Mouse (Mus musculus) brain, embryonic 14.5 days (tissue): ENCODE measurements around the gene Kmt2e.

Experiments used
- CTCF ChIP-seq: fragments of 200-500 bp; IDR thresholded peaks from 2 replicates; pipeline ENCODE4 v1.5.1; 2012; ENCODE audit warnings: inconsistent platforms, mild to moderate bottlenecking, moderate library complexity, borderline replicate concordance; ENCODE audit not compliant: insufficient read depth, insufficient read length; ENCODE audit errors: extremely low read depth
- POLR2A ChIP-seq: fragments of 200-500 bp; IDR thresholded peaks from 2 replicates; pipeline ENCODE4 v1.6.1; 2012; ENCODE audit warnings: mild to moderate bottlenecking, inconsistent platforms, borderline replicate concordance; ENCODE audit not compliant: poor library complexity, insufficient read depth, insufficient read length, severe bottlenecking; ENCODE audit errors: extremely low read depth

GRCm38 (mm10) chr5:23490797-23491196 lies 56.6 kb downstream of the Kmt2e start:
- TF ChIP-seq POLR2A (no peak), CTCF (peak; percentile 60; the same call in 1 of the 2 replicates)
